Comparison of ENCODE assay signal across 30 mouse cellular contexts in genomic region chr5:142574323-142575057, GRCm38 (mm10). TPM values are rescaled to one million over a fixed set of nuclear protein-coding genes. Genes with fewer than 3 reads are reported as not detected.
DNase-seq lines count a peak whose midpoint lies in the region; ATAC-seq and TF ChIP-seq lines count a peak whose summit lies in the region.
"Had no signal": no experiment of that assay in that cellular context is flagged by ENCODE, and none has a peak within 500 bp of the region (broad histone marks: within the 10 kb centered on the region; RNA-seq: fewer than 3 reads in every experiment).

No protein-coding gene starts in this region.

- peak; percentile 44; the same call in 1 of the 2 replicates for ATAC-seq in frontal cortex, adult (ENCODE audit: low TSS enrichment)
- ATAC-seq in midbrain, embryonic 13.5 days: 0 out of 2 replicates have a peak, but pooled peaks have one; percentile 34
- ATAC-seq in midbrain, embryonic 15.5 days (replicated peaks): no peak
- peak; percentile 77 for ATAC-seq in forebrain, embryonic 14.5 days
- peak; percentile 56; the same call in 1 of the 2 replicates for ATAC-seq in forebrain, postnatal 0 days
- ATAC-seq: hindbrain, postnatal 0 days; inflammation-experienced regulatory T-cells, adult 6 months; intestine, embryonic 16.5 days; Patski had no signal

- no peak for TF ChIP-seq CTCF in forebrain, postnatal 0 days (IDR thresholded peaks at IDR 0.05; ENCODE audit: low read depth)

- H3K27me3 ChIP-seq in midbrain, embryonic 13.5 days: no peaks in the 10 kb centered on the region
- no peaks in the 10 kb centered on the region for H3K27me3 ChIP-seq in midbrain, embryonic 15.5 days (replicated peaks)
- H3K27me3 ChIP-seq in forebrain, embryonic 14.5 days (replicated peaks; ENCODE audit: control insufficient read depth, insufficient read depth, low read length): no peaks in the 10 kb centered on the region
- no peaks in the 10 kb centered on the region for H3K27me3 ChIP-seq in forebrain, postnatal 0 days (ENCODE audit: insufficient read depth, low read length)
- H3K27me3 ChIP-seq: embryonic facial prominence, embryonic 13.5 days; Patski had no signal

- H3K9ac ChIP-seq in midbrain, embryonic 13.5 days (replicated peaks): no peak overlapping the region
- no peak overlapping the region for H3K9ac ChIP-seq in midbrain, embryonic 15.5 days
- H3K9ac ChIP-seq in forebrain, embryonic 14.5 days (ENCODE audit: low read length): no peak overlapping the region
- no peak overlapping the region for H3K9ac ChIP-seq in forebrain, postnatal 0 days
- H3K9ac ChIP-seq: embryonic facial prominence, embryonic 13.5 days; hindbrain, embryonic 14.5 days had no signal

- H3K4me2 ChIP-seq in midbrain, embryonic 13.5 days (replicated peaks): no peak overlapping the region
- no peak overlapping the region for H3K4me2 ChIP-seq in midbrain, embryonic 15.5 days
- H3K4me2 ChIP-seq in forebrain, embryonic 14.5 days (ENCODE audit: low read length): no peak overlapping the region
- H3K4me2 ChIP-seq in forebrain, postnatal 0 days (ENCODE audit: low read depth): no peak overlapping the region
- H3K4me2 ChIP-seq: embryonic facial prominence, embryonic 13.5 days; heart, embryonic 11.5 days; hindbrain, embryonic 14.5 days had no signal

- peaks cover 3% of the 10 kb centered on the region; the same call in 1 of the 2 replicates for H3K4me1 ChIP-seq in midbrain, embryonic 13.5 days (replicated peaks)
- no peaks in the 10 kb centered on the region for H3K4me1 ChIP-seq in midbrain, embryonic 15.5 days
- no peaks in the 10 kb centered on the region for H3K4me1 ChIP-seq in forebrain, embryonic 14.5 days (ENCODE audit: control insufficient read depth, insufficient read depth, low read length)
- H3K4me1 ChIP-seq in forebrain, postnatal 0 days (ENCODE audit: insufficient read depth): 0 out of 2 replicates have a peak, but pooled peaks cover 5% of the 10 kb centered on the region
- H3K4me1 ChIP-seq: embryonic facial prominence, embryonic 10.5 days; embryonic facial prominence, embryonic 13.5 days had no signal

- H3K4me3 ChIP-seq in midbrain, embryonic 13.5 days (replicated peaks): no peak overlapping the region
- no peak overlapping the region for H3K4me3 ChIP-seq in midbrain, embryonic 15.5 days
- H3K4me3 ChIP-seq in forebrain, embryonic 14.5 days (ENCODE audit: low read depth, low read length): no peak overlapping the region
- no peak overlapping the region for H3K4me3 ChIP-seq in forebrain, postnatal 0 days (ENCODE audit: low read depth, low read length)
- H3K4me3 ChIP-seq: embryonic facial prominence, embryonic 10.5 days; embryonic facial prominence, embryonic 13.5 days; erythroblast, embryonic 14.5 days; gastrocnemius, adult 2 months had no signal

- no peak overlapping the region; the same call in 1 of the 2 replicates for H3K27ac ChIP-seq in midbrain, embryonic 13.5 days
- no peak overlapping the region for H3K27ac ChIP-seq in midbrain, embryonic 15.5 days
- H3K27ac ChIP-seq in forebrain, embryonic 14.5 days (ENCODE audit: low read depth, low read length): peak overlapping the region; percentile 62
- H3K27ac ChIP-seq in forebrain, postnatal 0 days (ENCODE audit: low read depth, low read length): peak overlapping the region; percentile 59; the same call in 1 of the 2 replicates
- H3K27ac ChIP-seq: embryonic facial prominence, embryonic 10.5 days; embryonic facial prominence, embryonic 13.5 days; gastrocnemius, adult 2 months; hindbrain, embryonic 14.5 days; hindbrain, postnatal 0 days had no signal

- 70% methylated on average over 8 of the region's 8 CpGs for WGBS in midbrain, embryonic 13.5 days
- WGBS in midbrain, embryonic 15.5 days: 68% methylated on average over 8 of the region's 8 CpGs
- 56% methylated on average over 8 of the region's 8 CpGs for WGBS in forebrain, embryonic 14.5 days
- WGBS in forebrain, postnatal 0 days: 46% methylated on average over 8 of the region's 8 CpGs

- peaks cover 12% of the 10 kb centered on the region; the same call in 1 of the 2 replicates for H3K36me3 ChIP-seq in midbrain, embryonic 13.5 days
- H3K36me3 ChIP-seq in midbrain, embryonic 15.5 days (replicated peaks): peaks cover 6% of the 10 kb centered on the region; the same call in 1 of the 2 replicates
- peaks cover 28% of the 10 kb centered on the region for H3K36me3 ChIP-seq in forebrain, embryonic 14.5 days (ENCODE audit: control insufficient read depth, insufficient read depth, low read length)
- H3K36me3 ChIP-seq in forebrain, postnatal 0 days (ENCODE audit: insufficient read depth): peaks cover 23% of the 10 kb centered on the region
- H3K36me3 ChIP-seq: embryonic facial prominence, embryonic 10.5 days; embryonic facial prominence, embryonic 13.5 days had no signal

- H3K9me3 ChIP-seq in midbrain, embryonic 13.5 days: no peaks in the 10 kb centered on the region
- no peaks in the 10 kb centered on the region for H3K9me3 ChIP-seq in midbrain, embryonic 15.5 days
- no peaks in the 10 kb centered on the region for H3K9me3 ChIP-seq in forebrain, embryonic 14.5 days (replicated peaks; ENCODE audit: control insufficient read depth, low read length)
- no peaks in the 10 kb centered on the region for H3K9me3 ChIP-seq in forebrain, postnatal 0 days (ENCODE audit: low read length)

- no peak for DNase-seq in frontal cortex, postnatal 25 days (ENCODE audit: low spot score in 2 of 2)
- DNase-seq in forebrain, embryonic 14.5 days (ENCODE audit: low spot score): peak; percentile 58
- DNase-seq in forebrain, postnatal 0 days: no peak
- no peak for DNase-seq in gastrocnemius, adult 18-20 months (ENCODE audit: low spot score)
- no peak for DNase-seq in lung, adult 18-20 months
- DNase-seq: adrenal gland, postnatal 10 days; adrenal gland, postnatal 36 days; cerebellum, adult 11 months; cerebellum, adult 2 months; cerebellum, postnatal 10 days; cerebellum, postnatal 36 days; embryo, embryonic 11 days; gastrocnemius, adult 2 months; gastrocnemius, postnatal 14 days; heart, adult 11 months; kidney, adult 18-20 months had no signal

RNA-seq across cellular contexts. Expression of gene Radil, which starts 23.6 kb away (rescaled TPM):
- 10.6 and 12.5 TPM in 2 replicates for polyA plus RNA-seq in midbrain, embryonic 13.5 days (2015; fragmentation: Nextera tagmentation; extraction: Ambion mirVana)
- 24.8 and 27.6 TPM in 2 replicates for polyA plus RNA-seq in midbrain, embryonic 15.5 days (2015; fragmentation: Nextera tagmentation; extraction: Ambion mirVana)
- polyA plus RNA-seq in forebrain, embryonic 14.5 days (2014; fragmentation: Nextera tagmentation; extraction: Ambion mirVana): 5.9 and 10.0 TPM in 2 replicates
- 10.8 and 20.7 TPM in 2 replicates for total RNA-seq in forebrain, postnatal 0 days (2014; rRNA removed)
- 6.0 and 10.4 TPM in 2 replicates for polyA plus RNA-seq in forebrain, postnatal 0 days (2015; fragmentation: Nextera tagmentation; extraction: Ambion mirVana)
- 1 to 10 TPM; 1.5 TPM for total RNA-seq in gastrocnemius, adult 18-20 months (2021)
- total RNA-seq: hematopoietic stem cell, adult 5-6 weeks had no signal
- polyA plus RNA-seq: inflammation-experienced regulatory T-cells, adult 6 months had no signal

RNA-seq across cellular contexts. Expression of gene Mmd2, which starts 34.1 kb away (rescaled TPM):
- 22.0 and 25.0 TPM in 2 replicates for polyA plus RNA-seq in midbrain, embryonic 13.5 days (2015; fragmentation: Nextera tagmentation; extraction: Ambion mirVana)
- 40.9 and 47.5 TPM in 2 replicates for polyA plus RNA-seq in midbrain, embryonic 15.5 days (2015; fragmentation: Nextera tagmentation; extraction: Ambion mirVana)
- polyA plus RNA-seq in forebrain, embryonic 14.5 days (2014; fragmentation: Nextera tagmentation; extraction: Ambion mirVana): 71.9 and 75.1 TPM in 2 replicates
- 112 and 118 TPM in 2 replicates for total RNA-seq in forebrain, postnatal 0 days (2014; rRNA removed)
- polyA plus RNA-seq in forebrain, postnatal 0 days (2015; fragmentation: Nextera tagmentation; extraction: Ambion mirVana): 107 and 127 TPM in 2 replicates
- total RNA-seq in gastrocnemius, adult 18-20 months (2021): not detected
- total RNA-seq: gastrocnemius, adult 2 months; hematopoietic stem cell, adult 5-6 weeks had no signal
- polyA plus RNA-seq: erythroblast, embryonic 14.5 days; heart, postnatal 0 days; inflammation-experienced regulatory T-cells, adult 6 months; Patski had no signal

RNA-seq across cellular contexts. Expression of gene Papolb, which starts 44.6 kb away (rescaled TPM):
- polyA plus RNA-seq in midbrain, embryonic 13.5 days (2015; fragmentation: Nextera tagmentation; extraction: Ambion mirVana): 0.12 and 0.21 TPM in 2 replicates
- polyA plus RNA-seq in midbrain, embryonic 15.5 days (2015; fragmentation: Nextera tagmentation; extraction: Ambion mirVana): 0.26 and 0.29 TPM in 2 replicates
- polyA plus RNA-seq in forebrain, embryonic 14.5 days (2014; fragmentation: Nextera tagmentation; extraction: Ambion mirVana): 0.15 and 0.27 TPM in 2 replicates
- 0.38 and 0.62 TPM in 2 replicates for total RNA-seq in forebrain, postnatal 0 days (2014; rRNA removed)
- polyA plus RNA-seq in forebrain, postnatal 0 days (2015; fragmentation: Nextera tagmentation; extraction: Ambion mirVana): 0.12 and 0.13 TPM in 2 replicates
- under 1 TPM in 1 of 2 experiments, not detected in 1; 0.19 TPM for total RNA-seq in gastrocnemius, adult 18-20 months (2021)
- total RNA-seq: hematopoietic stem cell, adult 5-6 weeks had no signal
- polyA plus RNA-seq: erythroblast, embryonic 14.5 days; inflammation-experienced regulatory T-cells, adult 6 months; intestine, embryonic 16.5 days had no signal

RNA-seq across cellular contexts. Expression of gene Wipi2, which starts 53.0 kb away (rescaled TPM):
- polyA plus RNA-seq in midbrain, embryonic 13.5 days (2015; fragmentation: Nextera tagmentation; extraction: Ambion mirVana): 46.8 and 51.2 TPM in 2 replicates
- polyA plus RNA-seq in midbrain, embryonic 15.5 days (2015; fragmentation: Nextera tagmentation; extraction: Ambion mirVana): 46.7 and 49.7 TPM in 2 replicates
- 41.5 and 49.4 TPM in 2 replicates for polyA plus RNA-seq in forebrain, embryonic 14.5 days (2014; fragmentation: Nextera tagmentation; extraction: Ambion mirVana)
- total RNA-seq in forebrain, postnatal 0 days (2014; rRNA removed): 62.5 and 68.0 TPM in 2 replicates
- polyA plus RNA-seq in forebrain, postnatal 0 days (2015; fragmentation: Nextera tagmentation; extraction: Ambion mirVana): 32.2 and 37.4 TPM in 2 replicates
- 10 to 100 TPM; 30.3 to 32.8 TPM for total RNA-seq in gastrocnemius, adult 18-20 months (2021)

Comparison
In these comparisons a context has a peak if more than half of its experiments do, and no peak if none do; other contexts are left out.
1. H3K27ac ChIP-seq: peak in forebrain, embryonic 14.5 days (single experiment) and forebrain, postnatal 0 days (single experiment); none in midbrain, embryonic 13.5 days (single experiment) and midbrain, embryonic 15.5 days (single experiment).